Mouse (Mus musculus): ENCODE data around the gene Rasgrp3. TPM values are rescaled to one million over a fixed set of nuclear protein-coding genes. Genes with fewer than 3 reads are reported as not detected.
A peak's percentile ranks its signal among the peaks of the same experiment; 100 is the strongest.

Rasgrp3 gene
- polyA plus RNA-seq, 1 experiment from 2014 or later: 5.2 TPM

- Histone ChIP-seq H3K9me3 (ENCODE audit: control insufficient read depth, low read length) (no peaks in the 10 kb centered on the region), H3K27me3 (ENCODE audit: control insufficient read depth, insufficient read depth, low read length) (no peaks in the 10 kb centered on the region), H3K4me2 (replicated peaks; ENCODE audit: low read depth) (no peak overlapping the region), H3K9ac (ENCODE audit: low read length) (no peak overlapping the region), H3K4me3 (ENCODE audit: low read depth, low read length) (no peak overlapping the region), H3K27ac (replicated peaks) (no peak overlapping the region), H3K36me3 (ENCODE audit: control insufficient read depth, insufficient read depth, low read length) (no peaks in the 10 kb centered on the region), H3K4me1 (replicated peaks; ENCODE audit: control insufficient read depth, insufficient read depth) (no peaks in the 10 kb centered on the region)
- no peak for DNase-seq (ENCODE audit: low spot score)
- WGBS: 21% methylated on average over 9 of the region's 9 CpGs
- TF ChIP-seq EP300 (optimal IDR thresholded peaks at IDR 0.05) (no peak), CTCF (IDR thresholded peaks at IDR 0.05; ENCODE audit: low read depth) (no peak)
- no peak for ATAC-seq (ENCODE audit: low FRiP score, low TSS enrichment)
Observed at GRCm38 (mm10) chr17:75522347-75523065, 86.8 kb downstream of the Rasgrp3 start.

GRCm38 (mm10) chr17:75523812-75524211 is 88.1 kb downstream of the Rasgrp3 start:
- TF ChIP-seq EP300 (optimal IDR thresholded peaks at IDR 0.05) (no peak), CTCF (IDR thresholded peaks at IDR 0.05; ENCODE audit: low read depth) (no peak)
- Histone ChIP-seq H3K9ac (ENCODE audit: low read length) (no peak overlapping the region), H3K4me2 (replicated peaks; ENCODE audit: low read depth) (no peak overlapping the region), H3K9me3 (ENCODE audit: control insufficient read depth, low read length) (no peaks in the 10 kb centered on the region), H3K36me3 (ENCODE audit: control insufficient read depth, insufficient read depth, low read length) (no peaks in the 10 kb centered on the region), H3K4me3 (ENCODE audit: low read depth, low read length) (no peak overlapping the region), H3K4me1 (replicated peaks; ENCODE audit: control insufficient read depth, insufficient read depth) (no peaks in the 10 kb centered on the region), H3K27ac (replicated peaks) (no peak overlapping the region), H3K27me3 (ENCODE audit: control insufficient read depth, insufficient read depth, low read length) (no peaks in the 10 kb centered on the region)
- DNase-seq (ENCODE audit: low spot score) (no peak), ATAC-seq (ENCODE audit: low FRiP score, low TSS enrichment) (no peak)
- WGBS: 74% methylated on average over 3 of the region's 3 CpGs

DNA sequence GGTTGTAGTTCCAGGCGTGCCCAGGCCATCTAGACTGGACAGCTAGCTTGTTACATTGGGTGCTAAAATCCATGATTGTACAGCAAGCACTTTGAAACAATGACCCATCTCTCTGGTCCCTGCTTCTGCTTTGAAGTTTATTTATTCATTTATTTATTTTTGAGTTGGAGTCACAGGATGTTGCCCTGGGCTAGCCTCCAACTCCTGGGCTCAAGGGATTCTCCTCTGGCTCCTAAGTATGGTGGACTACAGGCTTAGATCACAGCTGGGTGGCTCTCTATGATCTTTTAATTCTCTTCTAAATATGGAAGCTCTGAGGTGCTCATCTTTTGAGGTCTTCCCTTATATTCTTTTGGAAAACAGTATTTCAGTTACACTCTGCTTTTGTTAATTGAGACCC is 90.7 kb downstream of the Rasgrp3 start:
- DNase-seq (ENCODE audit: low spot score) (no peak), ATAC-seq (ENCODE audit: low FRiP score, low TSS enrichment) (no peak)
- Histone ChIP-seq H3K9ac (ENCODE audit: low read length) (no peak overlapping the region), H3K4me1 (replicated peaks; ENCODE audit: control insufficient read depth, insufficient read depth) (no peaks in the 10 kb centered on the region), H3K9me3 (ENCODE audit: control insufficient read depth, low read length) (no peaks in the 10 kb centered on the region), H3K27ac (replicated peaks) (no peak overlapping the region), H3K4me3 (ENCODE audit: low read depth, low read length) (no peak overlapping the region), H3K27me3 (ENCODE audit: control insufficient read depth, insufficient read depth, low read length) (no peaks in the 10 kb centered on the region), H3K4me2 (replicated peaks; ENCODE audit: low read depth) (no peak overlapping the region), H3K36me3 (ENCODE audit: control insufficient read depth, insufficient read depth, low read length) (no peaks in the 10 kb centered on the region)
- 78% methylated on average over 1 of the region's 1 CpGs for WGBS
- TF ChIP-seq EP300 (optimal IDR thresholded peaks at IDR 0.05) (no peak), CTCF (IDR thresholded peaks at IDR 0.05; ENCODE audit: low read depth) (no peak)

DNA sequence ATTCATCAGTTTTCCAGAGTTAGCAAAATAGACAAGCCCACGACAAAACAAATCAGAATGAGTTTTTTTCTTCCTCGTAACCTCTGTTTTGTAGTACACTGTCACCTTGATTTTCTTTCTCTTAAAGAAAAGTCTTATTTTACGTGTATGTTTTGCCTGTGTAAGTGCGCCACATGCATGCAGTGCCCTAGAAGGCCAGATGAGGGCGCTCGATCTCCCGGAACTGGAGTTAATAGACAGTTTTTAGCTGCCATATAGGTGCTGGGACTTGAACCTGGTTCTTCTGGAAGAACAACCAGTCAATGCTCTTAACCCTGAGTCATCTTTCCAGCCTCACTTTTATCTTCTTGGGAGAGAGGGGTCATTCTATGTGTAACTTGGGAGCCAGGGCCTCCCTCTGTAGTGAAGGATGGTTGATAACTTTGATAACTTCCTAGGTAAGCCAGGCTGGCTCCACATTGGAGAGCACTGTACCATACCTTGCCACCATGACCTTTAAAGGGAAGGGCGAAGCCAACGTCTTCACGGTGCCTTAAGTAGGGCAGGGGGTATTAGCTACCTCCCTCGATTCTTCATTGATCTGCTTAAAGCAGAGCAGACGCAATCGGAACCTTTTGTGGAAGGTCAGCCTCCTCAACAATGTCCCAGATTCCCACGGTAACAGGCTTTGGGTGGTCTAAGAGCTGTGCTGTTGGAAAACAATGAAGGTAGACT is 93.7 kb downstream of the Rasgrp3 start:
- H3K4me3 ChIP-seq (ENCODE audit: low read depth, low read length): no peak overlapping the region
- no peaks in the 10 kb centered on the region for H3K36me3 ChIP-seq (ENCODE audit: control insufficient read depth, insufficient read depth, low read length)
- DNase-seq (ENCODE audit: low spot score): no peak
- no peak overlapping the region for H3K4me2 ChIP-seq (replicated peaks; ENCODE audit: low read depth)
- peak; percentile 20 for TF ChIP-seq CTCF (IDR thresholded peaks at IDR 0.05; ENCODE audit: low read depth)
- no peak for TF ChIP-seq EP300 (optimal IDR thresholded peaks at IDR 0.05)
- H3K27ac ChIP-seq (replicated peaks): no peak overlapping the region
- no peak overlapping the region for H3K9ac ChIP-seq (ENCODE audit: low read length)
- no peak for ATAC-seq (ENCODE audit: low FRiP score, low TSS enrichment)
- no peaks in the 10 kb centered on the region for H3K27me3 ChIP-seq (ENCODE audit: control insufficient read depth, insufficient read depth, low read length)
- whole genome bisulfite sequencing: 94% methylated on average over 14 of the region's 14 CpGs
- no peaks in the 10 kb centered on the region for H3K4me1 ChIP-seq (replicated peaks; ENCODE audit: control insufficient read depth, insufficient read depth)
- H3K9me3 ChIP-seq (ENCODE audit: control insufficient read depth, low read length): no peaks in the 10 kb centered on the region

DNA sequence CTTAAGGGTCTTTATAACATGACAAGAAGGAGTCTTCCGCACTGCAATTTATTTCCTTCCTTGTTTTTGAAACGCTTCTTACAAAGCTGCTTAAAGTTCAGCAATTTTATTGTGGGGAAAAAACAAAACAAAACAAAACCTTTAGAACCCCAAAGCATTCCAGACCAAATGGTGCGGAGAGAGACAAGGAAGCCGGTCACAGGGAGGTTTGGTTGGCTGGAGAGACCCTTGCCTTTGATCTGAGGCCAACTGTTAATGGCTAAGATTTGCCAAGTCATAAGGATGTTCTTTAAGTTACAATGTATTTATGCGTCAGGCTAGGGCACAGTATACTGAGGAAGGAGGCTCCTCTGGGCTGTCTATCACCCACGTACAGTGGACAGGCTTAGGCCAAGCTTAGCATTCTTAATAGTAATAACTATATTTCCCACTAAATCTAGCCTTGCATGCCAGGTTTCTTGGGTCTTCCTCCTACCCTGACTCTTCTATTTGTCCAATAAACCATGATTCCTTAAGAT is 96.8 kb downstream of the Rasgrp3 start:
- no peaks in the 10 kb centered on the region for H3K36me3 ChIP-seq (ENCODE audit: control insufficient read depth, insufficient read depth, low read length)
- H3K4me3 ChIP-seq (ENCODE audit: low read depth, low read length): no peak overlapping the region
- H3K27ac ChIP-seq (replicated peaks): no peak overlapping the region
- ATAC-seq (ENCODE audit: low FRiP score, low TSS enrichment) (no peak), DNase-seq (ENCODE audit: low spot score) (no peak)
- no peak overlapping the region for H3K4me2 ChIP-seq (replicated peaks; ENCODE audit: low read depth)
- H3K4me1 ChIP-seq (replicated peaks; ENCODE audit: control insufficient read depth, insufficient read depth): no peaks in the 10 kb centered on the region
- 80% methylated on average over 6 of the region's 6 CpGs for WGBS
- no peaks in the 10 kb centered on the region for H3K27me3 ChIP-seq (ENCODE audit: control insufficient read depth, insufficient read depth, low read length)
- no peak for TF ChIP-seq CTCF (IDR thresholded peaks at IDR 0.05; ENCODE audit: low read depth)
- TF ChIP-seq EP300 (optimal IDR thresholded peaks at IDR 0.05): no peak
- H3K9ac ChIP-seq (ENCODE audit: low read length): no peak overlapping the region
- no peaks in the 10 kb centered on the region for H3K9me3 ChIP-seq (ENCODE audit: control insufficient read depth, low read length)
